Mouse (Mus musculus): ENCODE measurements around the gene Mief2. TPM values are rescaled to one million over a fixed set of nuclear protein-coding genes. Genes with fewer than 3 reads are reported as not detected.

Mief2 gene
- polyA plus RNA-seq, 1 experiment from 2014 or later: 8.0 TPM

DNA sequence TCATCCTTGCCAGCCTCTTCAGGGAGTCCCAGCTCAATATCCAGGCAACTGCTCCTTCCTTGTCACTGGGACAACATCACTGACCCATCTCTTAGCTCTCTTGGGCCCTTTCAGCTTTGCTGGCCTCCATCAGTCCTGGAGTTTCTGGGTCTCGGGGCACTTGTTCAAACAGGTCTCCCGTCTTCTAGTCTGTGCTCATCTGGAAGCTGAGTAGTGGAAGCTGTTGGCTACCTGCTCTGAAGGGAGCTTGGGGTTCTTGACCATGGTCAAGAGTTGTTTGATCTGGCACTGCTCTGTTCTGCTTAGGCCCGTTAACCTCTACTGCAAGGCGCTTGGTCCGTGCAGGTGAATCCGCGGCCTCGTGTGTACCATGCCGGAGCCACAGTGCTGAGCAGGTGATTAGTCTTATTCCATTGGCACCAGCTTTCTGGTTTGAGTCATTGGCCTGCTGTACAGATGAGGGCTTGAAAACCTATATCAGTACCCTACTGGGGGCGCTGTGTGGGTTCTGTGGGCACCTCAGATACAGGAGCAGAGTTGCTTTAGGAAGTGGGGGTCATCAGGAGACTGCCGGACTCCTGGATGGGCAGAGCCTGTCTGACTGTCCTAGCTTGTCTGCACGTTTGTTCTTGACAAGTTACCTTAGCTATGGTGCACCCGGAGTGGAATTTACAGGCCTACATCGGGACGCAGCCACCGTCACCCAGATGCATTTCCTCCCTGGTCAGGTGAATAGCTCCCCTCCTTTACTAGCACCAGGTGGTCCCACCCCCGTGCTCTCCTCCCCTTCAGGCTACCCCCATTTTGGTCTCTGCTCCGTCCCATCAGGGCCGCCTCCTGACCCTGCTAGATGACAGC, 23.9 kb upstream of the Mief2 start:
- Histone ChIP-seq H3K4me2 (no peak overlapping the region), H3K27ac (ENCODE audit: low read depth, low read length) (no peak overlapping the region), H3K9ac (ENCODE audit: low read depth, low read length) (no peak overlapping the region), H3K4me3 (ENCODE audit: low read depth, low read length) (no peak overlapping the region), H3K36me3 (ENCODE audit: control insufficient read depth, insufficient read depth, low read length) (peaks cover 28% of the 10 kb centered on the region), H3K4me1 (replicated peaks; ENCODE audit: control insufficient read depth, insufficient read depth, low read length) (peaks cover 9% of the 10 kb centered on the region), H3K27me3 (replicated peaks; ENCODE audit: control insufficient read depth, insufficient read depth, low read length) (no peaks in the 10 kb centered on the region), H3K9me3 (ENCODE audit: control insufficient read depth, low read length) (no peaks in the 10 kb centered on the region)
- no peak for DNase-seq (ENCODE audit: low spot score)
- ATAC-seq (replicated peaks; ENCODE audit: low FRiP score): no peak
- WGBS: 91% methylated on average over 19 of the region's 19 CpGs

DNA sequence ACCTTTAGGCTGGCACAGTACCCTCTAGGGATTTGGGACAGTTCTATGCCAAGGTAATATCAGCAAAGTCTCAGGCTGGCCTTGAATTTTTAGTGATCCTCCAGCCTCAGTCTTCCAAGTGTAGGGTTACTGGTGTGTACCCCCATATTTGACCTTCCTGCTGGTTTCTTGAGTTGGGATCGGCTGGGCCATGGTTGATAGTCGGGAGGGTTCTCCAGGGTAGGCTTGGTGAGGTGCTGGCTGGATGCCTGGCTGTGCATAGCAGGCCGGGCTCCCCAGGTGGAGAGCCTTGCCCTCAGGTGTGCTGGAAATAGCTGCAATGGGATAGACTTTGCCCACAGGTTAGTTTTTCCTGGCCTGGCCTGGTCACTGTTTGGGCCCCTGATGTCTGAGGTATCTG, 22.9 kb upstream of the Mief2 start:
- Histone ChIP-seq H3K27ac (ENCODE audit: low read depth, low read length) (no peak overlapping the region), H3K4me1 (replicated peaks; ENCODE audit: control insufficient read depth, insufficient read depth, low read length) (peaks cover 9% of the 10 kb centered on the region), H3K9me3 (ENCODE audit: control insufficient read depth, low read length) (no peaks in the 10 kb centered on the region), H3K9ac (ENCODE audit: low read depth, low read length) (no peak overlapping the region), H3K4me3 (ENCODE audit: low read depth, low read length) (no peak overlapping the region), H3K36me3 (ENCODE audit: control insufficient read depth, insufficient read depth, low read length) (peaks cover 35% of the 10 kb centered on the region), H3K4me2 (no peak overlapping the region), H3K27me3 (replicated peaks; ENCODE audit: control insufficient read depth, insufficient read depth, low read length) (no peaks in the 10 kb centered on the region)
- WGBS: 81% methylated on average over 3 of the region's 3 CpGs
- ATAC-seq (replicated peaks; ENCODE audit: low FRiP score) (no peak), DNase-seq (ENCODE audit: low spot score) (no peak)

DNA sequence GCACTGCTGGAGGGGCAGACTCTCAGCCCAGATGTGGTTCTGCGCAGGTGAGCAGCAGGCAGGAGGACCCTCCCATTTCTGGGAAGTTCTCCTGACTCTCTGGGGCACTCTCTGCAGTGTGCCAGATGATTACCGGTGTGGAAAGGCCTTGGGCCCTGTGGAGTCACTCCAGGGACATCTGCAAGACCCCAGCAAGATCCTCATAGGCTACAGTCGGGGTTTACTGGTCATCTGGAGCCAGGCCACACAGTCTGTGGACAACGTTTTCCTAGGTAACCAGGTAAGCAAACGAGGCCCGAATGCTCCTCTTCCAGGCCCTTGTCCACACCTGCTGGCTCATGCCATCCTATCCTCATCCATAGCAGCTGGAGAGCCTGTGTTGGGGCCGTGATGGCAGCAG, 22.1 kb upstream of the Mief2 start:
- Histone ChIP-seq H3K9me3 (ENCODE audit: control insufficient read depth, low read length) (no peaks in the 10 kb centered on the region), H3K4me2 (no peak overlapping the region), H3K4me1 (replicated peaks; ENCODE audit: control insufficient read depth, insufficient read depth, low read length) (peaks cover 1% of the 10 kb centered on the region), H3K36me3 (ENCODE audit: control insufficient read depth, insufficient read depth, low read length) (peaks cover 41% of the 10 kb centered on the region), H3K27me3 (replicated peaks; ENCODE audit: control insufficient read depth, insufficient read depth, low read length) (no peaks in the 10 kb centered on the region), H3K27ac (ENCODE audit: low read depth, low read length) (no peak overlapping the region), H3K4me3 (ENCODE audit: low read depth, low read length) (no peak overlapping the region), H3K9ac (ENCODE audit: low read depth, low read length) (no peak overlapping the region)
- DNase-seq (ENCODE audit: low spot score): no peak
- WGBS: 91% methylated on average over 7 of the region's 7 CpGs
- ATAC-seq (replicated peaks; ENCODE audit: low FRiP score): no peak

DNA sequence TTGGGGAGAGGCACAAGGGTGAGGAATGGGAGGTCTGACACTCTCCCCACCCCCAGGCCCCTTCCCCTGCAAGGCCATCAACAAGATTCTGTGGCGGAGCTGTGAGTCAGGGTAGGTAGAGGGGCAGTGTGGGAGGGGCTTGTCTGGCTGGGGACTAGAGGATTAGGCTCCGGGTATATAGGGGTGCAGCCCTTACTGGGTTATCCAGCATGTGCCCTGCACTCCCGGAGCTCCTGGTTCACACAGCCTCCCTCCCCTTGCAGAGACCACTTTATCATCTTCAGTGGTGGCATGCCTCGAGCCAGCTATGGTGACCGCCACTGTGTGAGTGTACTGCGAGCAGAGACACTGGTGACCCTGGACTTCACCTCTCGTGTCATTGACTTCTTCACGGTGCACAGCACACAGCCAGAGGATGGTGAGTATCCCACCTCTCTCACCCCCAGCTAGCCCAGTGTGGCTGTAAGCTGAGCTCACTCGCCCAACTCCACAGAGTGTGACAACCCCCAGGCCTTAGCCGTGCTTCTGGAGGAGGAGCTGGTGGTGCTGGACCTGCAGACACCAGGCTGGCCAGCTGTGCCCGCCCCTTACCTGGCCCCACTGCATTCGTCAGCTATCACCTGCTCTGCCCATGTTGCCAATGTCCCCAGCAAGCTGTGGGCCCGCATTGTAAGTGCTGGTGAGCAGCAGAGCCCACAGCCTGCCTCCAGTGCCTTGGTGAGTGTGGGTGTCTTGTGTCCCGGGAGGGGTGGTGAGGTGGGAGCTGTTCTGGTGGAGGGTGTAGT, 21.3 kb upstream of the Mief2 start:
- Histone ChIP-seq H3K4me2 (no peak overlapping the region), H3K9ac (ENCODE audit: low read depth, low read length) (no peak overlapping the region), H3K27me3 (replicated peaks; ENCODE audit: control insufficient read depth, insufficient read depth, low read length) (no peaks in the 10 kb centered on the region), H3K27ac (ENCODE audit: low read depth, low read length) (no peak overlapping the region), H3K9me3 (ENCODE audit: control insufficient read depth, low read length) (no peaks in the 10 kb centered on the region), H3K36me3 (ENCODE audit: control insufficient read depth, insufficient read depth, low read length) (peaks cover 48% of the 10 kb centered on the region), H3K4me1 (replicated peaks; ENCODE audit: control insufficient read depth, insufficient read depth, low read length) (no peaks in the 10 kb centered on the region), H3K4me3 (ENCODE audit: low read depth, low read length) (no peak overlapping the region)
- 87% methylated on average over 14 of the region's 14 CpGs for WGBS
- no peak; the same call in 1 of the 2 replicates for ATAC-seq (replicated peaks; ENCODE audit: low FRiP score)
- DNase-seq (ENCODE audit: low spot score): no peak

DNA sequence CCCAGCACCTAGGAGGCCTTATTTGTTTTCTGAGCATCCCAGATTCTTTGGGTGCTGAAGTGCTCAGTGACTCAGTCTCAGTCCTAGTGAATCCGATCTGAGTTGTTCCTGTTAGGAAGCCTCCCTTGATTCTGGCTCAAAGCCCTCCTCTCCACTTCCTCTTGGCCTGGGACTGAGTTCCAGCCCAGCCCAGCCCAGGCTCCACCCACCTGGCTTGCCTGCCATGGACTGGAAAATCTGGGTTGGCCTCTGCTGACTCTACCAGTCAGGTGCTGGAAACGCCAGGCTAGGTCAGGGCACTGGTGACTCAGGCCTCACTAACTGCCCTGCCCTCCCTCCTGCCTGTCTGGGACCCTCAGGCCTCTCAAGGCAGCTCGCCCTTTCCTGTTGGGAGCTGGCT, 20.5 kb upstream of the Mief2 start:
- Histone ChIP-seq H3K4me2 (no peak overlapping the region), H3K36me3 (ENCODE audit: control insufficient read depth, insufficient read depth, low read length) (peaks cover 54% of the 10 kb centered on the region), H3K9me3 (ENCODE audit: control insufficient read depth, low read length) (no peaks in the 10 kb centered on the region), H3K4me3 (ENCODE audit: low read depth, low read length) (no peak overlapping the region), H3K4me1 (replicated peaks; ENCODE audit: control insufficient read depth, insufficient read depth, low read length) (no peaks in the 10 kb centered on the region), H3K9ac (ENCODE audit: low read depth, low read length) (no peak overlapping the region), H3K27ac (ENCODE audit: low read depth, low read length) (no peak overlapping the region), H3K27me3 (replicated peaks; ENCODE audit: control insufficient read depth, insufficient read depth, low read length) (no peaks in the 10 kb centered on the region)
- ATAC-seq (replicated peaks; ENCODE audit: low FRiP score): no peak
- DNase-seq (ENCODE audit: low spot score): no peak
- 81% methylated on average over 3 of the region's 3 CpGs for WGBS

DNA sequence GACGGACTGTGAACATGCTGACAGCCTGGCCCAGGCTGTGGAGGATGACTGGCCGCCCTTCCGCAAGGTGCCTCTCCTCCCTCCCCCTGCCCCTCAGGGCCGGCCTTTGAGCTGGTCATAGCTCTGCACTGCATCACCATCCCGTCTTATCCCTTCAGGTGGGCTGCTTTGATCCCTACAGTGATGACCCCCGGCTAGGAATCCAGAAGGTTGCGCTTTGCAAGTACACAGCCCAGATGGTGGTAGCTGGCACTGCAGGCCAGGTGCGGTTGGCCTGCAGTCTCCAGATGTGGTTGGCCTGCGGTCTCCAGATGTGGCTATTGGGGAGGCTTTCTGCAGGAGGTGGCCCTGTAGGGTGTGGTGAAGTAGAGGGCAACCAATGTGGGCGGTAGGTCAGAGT, 19.6 kb upstream of the Mief2 start:
- H3K4me3 ChIP-seq (ENCODE audit: low read depth, low read length): no peak overlapping the region
- no peak for DNase-seq (ENCODE audit: low spot score)
- no peak overlapping the region for H3K27ac ChIP-seq (ENCODE audit: low read depth, low read length)
- peaks cover 62% of the 10 kb centered on the region for H3K36me3 ChIP-seq (ENCODE audit: control insufficient read depth, insufficient read depth, low read length)
- no peak overlapping the region for H3K9ac ChIP-seq (ENCODE audit: low read depth, low read length)
- no peak overlapping the region for H3K4me2 ChIP-seq
- no peaks in the 10 kb centered on the region for H3K9me3 ChIP-seq (ENCODE audit: control insufficient read depth, low read length)
- no peaks in the 10 kb centered on the region for H3K27me3 ChIP-seq (replicated peaks; ENCODE audit: control insufficient read depth, insufficient read depth, low read length)
- WGBS: 90% methylated on average over 10 of the region's 10 CpGs
- H3K4me1 ChIP-seq (replicated peaks; ENCODE audit: control insufficient read depth, insufficient read depth, low read length): no peaks in the 10 kb centered on the region
- ATAC-seq (replicated peaks; ENCODE audit: low FRiP score): no peak

DNA sequence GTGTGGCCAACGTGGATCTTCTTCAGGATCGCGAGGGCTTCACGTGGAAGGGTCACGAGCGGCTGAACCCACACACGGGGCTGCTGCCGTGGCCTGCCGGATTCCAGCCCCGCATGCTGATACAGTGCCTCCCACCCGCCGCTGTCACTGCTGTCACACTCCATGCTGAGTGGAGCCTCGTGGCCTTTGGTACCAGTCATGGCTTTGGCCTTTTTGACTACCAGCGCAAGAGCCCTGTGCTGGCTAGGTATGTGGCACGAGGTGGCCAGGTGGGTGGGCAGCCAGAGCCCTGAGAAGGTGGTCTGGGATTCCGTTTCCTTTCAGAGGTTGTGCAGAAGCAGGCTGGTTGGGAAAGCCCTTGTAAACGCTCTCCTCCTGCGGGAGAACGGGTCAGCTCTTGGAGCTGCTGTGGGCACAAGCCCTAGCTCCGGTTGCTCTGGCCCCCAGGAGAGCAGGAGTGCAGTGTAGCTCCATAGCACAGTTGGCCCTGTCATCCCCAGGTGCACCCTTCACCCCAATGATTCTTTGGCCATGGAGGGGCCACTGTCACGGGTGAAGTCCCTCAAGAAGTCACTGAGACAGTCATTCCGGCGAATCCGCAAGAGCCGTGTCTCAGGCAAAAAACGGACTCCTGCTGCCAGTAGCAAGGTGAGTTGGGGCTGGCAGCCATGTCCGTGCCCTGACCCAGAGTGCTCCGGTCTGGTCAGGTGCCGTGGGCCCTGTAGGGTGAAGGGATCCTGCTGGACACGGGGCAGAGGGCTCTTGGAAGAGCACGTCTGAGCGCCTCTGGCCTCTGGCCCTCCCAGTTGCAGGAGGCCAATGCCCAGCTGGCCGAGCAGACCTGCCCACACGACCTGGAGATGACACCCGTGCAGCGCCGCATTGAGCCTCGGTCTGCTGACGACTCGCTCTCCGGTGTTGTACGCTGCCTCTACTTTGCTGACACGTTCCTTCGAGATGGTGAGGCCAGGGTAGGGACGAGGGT, 18.4 kb upstream of the Mief2 start:
- peaks cover 67% of the 10 kb centered on the region for H3K36me3 ChIP-seq (ENCODE audit: control insufficient read depth, insufficient read depth, low read length)
- no peak overlapping the region for H3K9ac ChIP-seq (ENCODE audit: low read depth, low read length)
- no peak for ATAC-seq (replicated peaks; ENCODE audit: low FRiP score)
- H3K27ac ChIP-seq (ENCODE audit: low read depth, low read length): no peak overlapping the region
- 91% methylated on average over 45 of the region's 45 CpGs for WGBS
- no peaks in the 10 kb centered on the region for H3K9me3 ChIP-seq (ENCODE audit: control insufficient read depth, low read length)
- no peaks in the 10 kb centered on the region for H3K4me1 ChIP-seq (replicated peaks; ENCODE audit: control insufficient read depth, insufficient read depth, low read length)
- H3K4me2 ChIP-seq: no peak overlapping the region
- H3K4me3 ChIP-seq (ENCODE audit: low read depth, low read length): no peak overlapping the region
- no peaks in the 10 kb centered on the region for H3K27me3 ChIP-seq (replicated peaks; ENCODE audit: control insufficient read depth, insufficient read depth, low read length)
- DNase-seq (ENCODE audit: low spot score): no peak

DNA sequence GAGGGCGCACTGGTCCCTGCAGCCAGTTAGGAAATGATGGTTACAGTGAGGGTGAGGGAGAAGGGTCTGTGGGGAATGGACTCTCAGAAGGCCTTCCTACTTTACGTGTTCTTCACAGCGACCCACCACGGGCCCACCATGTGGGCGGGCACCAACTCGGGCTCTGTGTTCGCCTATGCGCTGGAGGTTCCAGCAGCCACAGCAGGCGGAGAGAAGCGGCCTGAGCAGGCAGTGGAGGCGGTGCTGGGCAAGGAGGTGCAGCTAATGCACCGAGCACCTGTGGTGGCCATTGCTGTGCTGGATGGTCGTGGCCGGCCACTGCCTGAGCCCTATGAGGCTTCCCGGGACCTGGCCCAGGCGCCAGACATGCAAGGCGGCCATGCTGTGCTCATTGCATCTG, 17.0 kb upstream of the Mief2 start:
- no peak overlapping the region for H3K9ac ChIP-seq (ENCODE audit: low read depth, low read length)
- H3K4me2 ChIP-seq: no peak overlapping the region
- ATAC-seq (replicated peaks; ENCODE audit: low FRiP score): no peak
- WGBS: 96% methylated on average over 17 of the region's 17 CpGs
- no peak overlapping the region for H3K27ac ChIP-seq (ENCODE audit: low read depth, low read length)
- H3K4me3 ChIP-seq (ENCODE audit: low read depth, low read length): no peak overlapping the region
- peaks cover 71% of the 10 kb centered on the region for H3K36me3 ChIP-seq (ENCODE audit: control insufficient read depth, insufficient read depth, low read length)
- H3K27me3 ChIP-seq (replicated peaks; ENCODE audit: control insufficient read depth, insufficient read depth, low read length): no peaks in the 10 kb centered on the region
- H3K4me1 ChIP-seq (replicated peaks; ENCODE audit: control insufficient read depth, insufficient read depth, low read length): no peaks in the 10 kb centered on the region
- no peaks in the 10 kb centered on the region for H3K9me3 ChIP-seq (ENCODE audit: control insufficient read depth, low read length)
- no peak for DNase-seq (ENCODE audit: low spot score)

Measured in liver, embryonic 11.5 days (tissue).